Mouse (Mus musculus): ENCODE data around the gene D130043K22Rik.

The D130043K22Rik gene

DNA sequence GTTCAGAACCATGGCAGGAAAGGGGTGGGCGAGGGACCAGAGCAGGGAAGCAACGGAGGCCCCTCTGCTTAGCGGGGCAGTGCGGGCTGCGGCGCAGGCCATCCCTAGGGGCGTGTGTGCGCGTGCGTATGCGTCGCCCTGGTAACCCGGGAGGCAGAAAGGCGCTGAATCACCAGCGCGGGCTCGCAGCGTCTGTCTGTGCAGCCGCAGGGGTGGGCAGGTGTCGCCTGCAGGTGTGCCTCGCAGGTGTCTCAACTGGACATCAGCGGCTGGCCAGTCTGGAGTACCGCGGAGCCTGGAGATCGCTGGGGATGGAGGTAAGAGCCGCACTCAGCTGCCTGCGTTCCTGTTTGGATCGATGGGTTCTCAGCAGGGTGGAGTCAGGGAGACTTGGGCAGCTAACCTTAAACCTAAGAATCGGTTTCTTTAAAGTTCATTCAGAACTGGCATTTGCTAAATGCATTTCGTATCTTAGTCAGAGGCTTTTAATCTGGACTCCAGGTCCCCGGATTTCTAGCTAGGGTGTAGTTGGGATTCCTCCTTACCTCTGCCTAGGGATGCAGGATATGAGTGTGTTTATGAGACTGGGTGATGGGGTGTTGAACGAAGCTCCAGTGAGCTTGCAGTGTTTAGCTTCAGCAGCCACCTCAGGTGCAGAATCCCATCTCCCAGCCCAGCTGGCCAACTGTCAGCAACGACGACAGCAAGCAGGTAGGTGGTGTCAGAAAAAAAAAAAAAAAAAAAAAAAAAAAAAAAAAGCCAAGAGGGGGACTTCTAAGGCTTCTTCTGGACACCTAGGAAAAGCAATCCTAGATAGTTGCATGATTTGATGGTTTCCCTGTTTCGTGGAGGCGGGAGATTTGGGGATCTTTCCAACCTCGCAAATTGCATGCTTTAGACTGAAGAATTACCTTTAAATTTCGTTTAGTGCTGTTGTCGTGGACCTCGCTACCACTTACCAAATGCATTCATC lies at the start of gene D130043K22Rik:
TSS of gene D130043K22Rik (plus strand) at position 153 of the 973 bp plus-strand sequence.
- DNase-seq = peak; percentile 51

DNA sequence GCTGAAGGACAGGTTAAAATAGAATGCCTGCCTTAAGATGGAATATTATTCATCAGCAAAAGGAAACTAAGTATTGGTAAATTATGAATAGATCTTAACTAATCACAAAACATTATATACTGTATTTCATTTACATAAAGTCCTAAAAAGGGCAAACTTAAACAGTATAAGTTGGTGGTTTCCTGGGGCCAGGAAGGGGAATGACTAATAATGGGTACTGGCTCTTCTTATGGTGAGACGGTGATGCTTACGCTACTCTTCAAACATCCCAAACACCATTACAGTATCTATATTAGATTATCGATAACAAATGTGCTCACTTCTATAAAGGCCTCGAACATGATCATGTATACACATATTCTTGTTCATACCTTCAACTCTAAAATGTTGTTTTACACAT lies 46.2 kb upstream of the D130043K22Rik start:
- no peak for DNase-seq

DNA sequence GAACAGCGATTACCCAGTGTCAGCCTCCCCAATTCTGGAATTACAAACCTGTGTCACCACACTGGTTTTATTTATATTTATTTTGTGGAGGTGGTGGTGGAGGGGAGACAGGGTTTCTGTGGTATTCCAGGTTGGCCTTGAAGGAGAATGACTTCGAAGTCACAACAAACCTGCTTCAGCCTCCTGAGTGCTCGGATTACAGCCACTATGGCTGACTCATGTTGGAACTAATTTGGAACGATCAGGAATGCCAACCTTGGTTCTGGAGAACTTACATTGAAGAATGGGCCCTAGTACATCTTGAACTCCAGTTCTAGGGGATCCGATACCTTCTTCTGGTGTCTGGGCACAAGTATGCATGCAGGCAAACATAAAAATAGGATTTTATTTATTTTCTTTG lies 45.6 kb upstream of the D130043K22Rik start:
- no peak for DNase-seq

DNA sequence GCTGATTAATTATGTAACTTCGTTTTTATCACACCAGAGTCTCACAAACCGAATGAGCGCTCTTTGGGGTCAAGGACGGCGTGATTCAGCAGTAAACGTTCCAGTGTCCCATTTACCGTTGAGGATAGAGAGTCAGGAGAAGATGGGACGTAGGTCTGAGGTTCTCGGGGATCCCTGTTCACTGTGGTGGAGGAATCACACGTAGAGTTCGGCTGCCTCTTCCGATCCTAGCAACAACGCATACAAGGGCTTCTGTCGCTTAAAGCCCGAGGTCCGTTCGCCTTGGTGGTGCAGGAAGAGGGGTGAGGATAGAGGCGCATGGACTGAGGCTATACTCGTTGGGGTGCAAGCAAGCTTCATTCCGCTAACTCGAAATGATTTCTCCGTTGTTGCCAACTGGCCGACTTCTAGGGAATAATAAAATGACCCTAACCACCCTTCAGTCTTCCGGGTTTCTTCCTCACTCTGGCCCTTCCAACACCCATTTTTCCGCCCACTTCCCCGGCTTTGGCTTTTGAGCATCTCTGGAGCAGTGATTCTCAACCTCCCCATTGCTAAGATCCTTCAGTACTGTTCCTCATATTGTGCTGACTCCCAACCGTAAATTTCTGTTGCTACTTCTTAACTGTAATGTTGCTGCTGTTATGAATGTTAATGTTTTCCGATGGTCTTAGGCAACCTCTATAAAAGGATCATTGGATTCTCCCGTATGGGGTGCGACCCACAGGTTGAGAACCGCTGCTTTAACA lies 44.8 kb upstream of the D130043K22Rik start:
- peak; percentile 43 for DNase-seq

DNA sequence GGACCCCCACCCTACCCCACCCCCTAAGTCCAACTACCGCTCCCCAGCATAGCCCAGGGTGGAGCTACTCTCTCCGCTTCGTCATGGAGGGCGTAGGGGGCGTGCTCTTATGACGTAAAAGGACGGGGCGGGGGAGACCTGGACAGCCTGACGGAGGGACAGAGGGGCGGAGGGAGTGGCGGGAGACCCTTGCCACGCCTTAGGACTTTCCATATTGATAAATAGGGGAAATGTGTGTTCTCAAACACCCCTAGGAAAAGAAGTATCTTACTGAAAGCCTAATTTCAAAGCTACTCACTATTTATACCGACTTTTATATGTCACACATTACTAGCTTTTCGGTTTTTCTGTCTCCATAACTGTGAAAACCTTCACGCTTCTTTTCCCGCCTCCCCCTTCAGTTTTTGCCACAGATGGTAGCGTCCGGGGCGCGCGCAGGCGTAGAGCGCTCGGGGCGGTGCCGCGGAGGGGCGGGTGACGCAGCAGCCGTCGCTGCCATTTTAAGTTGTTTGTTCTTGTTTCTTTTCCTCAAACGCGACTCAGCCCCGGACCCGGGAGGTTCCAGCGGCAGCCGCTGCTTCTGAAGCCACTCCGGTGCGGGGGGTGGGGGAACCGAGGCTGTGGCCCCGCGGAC lies 44.1 kb upstream of the D130043K22Rik start:
- DNase-seq = peak; percentile 98

DNA sequence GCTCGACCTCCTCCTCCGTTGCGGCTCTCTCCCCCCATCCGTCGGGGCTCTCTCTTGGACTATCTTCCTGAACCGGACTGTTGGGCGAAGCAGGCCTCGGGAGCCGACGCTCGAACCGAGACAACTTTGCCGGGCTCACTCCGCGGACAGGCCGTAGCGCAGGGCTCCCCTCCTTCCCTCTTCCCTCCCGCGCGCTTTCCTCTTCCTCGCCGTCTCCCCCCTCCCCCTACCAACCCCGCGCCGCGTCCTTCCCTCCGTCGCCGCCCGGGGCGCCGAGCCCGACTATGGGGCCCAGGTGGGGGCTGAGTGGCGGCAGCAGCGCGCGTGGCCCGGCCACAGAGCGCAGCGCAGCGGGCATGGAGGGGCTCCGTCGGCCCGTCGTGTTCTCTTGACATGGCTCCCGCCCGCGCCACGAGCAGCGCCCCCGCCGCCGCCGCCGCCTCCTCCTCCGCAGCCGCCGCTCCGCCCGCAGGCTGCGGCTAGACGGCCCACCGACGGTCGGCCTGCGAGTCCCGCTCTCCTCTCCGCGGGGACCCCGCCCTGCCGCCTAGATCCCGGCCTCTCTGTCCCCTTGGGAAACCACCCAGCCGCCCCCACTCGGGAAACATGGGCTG lies 43.5 kb upstream of the D130043K22Rik start, which contains the start of gene BC005537:
TSS of gene BC005537 (plus strand) at position 350 of the 614 bp plus-strand sequence.
- no peak for DNase-seq

DNA sequence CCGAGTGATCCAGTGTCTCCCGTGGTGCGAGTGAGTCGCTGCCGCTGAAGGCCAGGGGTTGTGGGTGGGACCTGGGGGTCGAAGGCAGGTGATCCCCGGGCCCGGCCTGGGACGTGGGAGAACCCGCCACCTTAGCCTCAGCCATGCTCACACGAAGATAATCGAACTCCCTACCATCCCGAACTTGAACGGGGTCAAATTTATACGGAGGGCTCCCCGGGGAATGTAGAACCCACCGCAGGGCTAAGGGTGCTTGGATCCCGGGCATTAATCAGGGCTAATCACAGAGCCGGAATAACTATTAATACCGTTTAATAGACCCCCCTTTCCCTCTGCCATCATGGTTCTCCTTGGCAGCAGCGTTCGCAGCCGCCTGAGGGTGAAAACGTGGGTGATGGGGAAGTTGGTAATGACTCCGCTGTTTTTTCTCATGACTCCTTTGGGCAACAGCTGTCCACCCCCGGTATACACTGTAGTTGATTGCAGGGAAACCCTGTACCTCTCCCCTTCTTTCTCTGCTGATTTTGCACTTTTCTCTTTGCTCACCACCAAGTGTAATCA lies 42.7 kb upstream of the D130043K22Rik start:
- peak; percentile 38 for DNase-seq

DNA sequence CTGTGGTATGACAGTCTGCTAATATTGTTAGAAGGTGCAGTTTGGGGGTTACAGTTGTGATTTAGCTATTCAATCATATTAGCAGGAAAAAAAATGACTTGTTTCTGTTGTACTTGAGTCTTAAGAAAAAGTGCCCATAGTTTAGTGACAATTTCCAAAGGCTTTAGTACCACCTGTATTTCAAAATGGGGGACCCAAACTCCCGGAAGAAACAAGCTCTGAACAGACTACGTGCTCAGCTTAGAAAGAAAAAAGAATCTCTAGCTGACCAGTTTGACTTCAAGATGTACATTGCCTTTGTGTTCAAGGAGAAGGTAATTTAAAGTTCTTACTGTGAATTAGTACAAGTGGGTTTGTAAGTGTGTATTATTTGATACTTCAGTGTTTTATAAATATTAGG lies 41.7 kb upstream of the D130043K22Rik start:
- no peak for DNase-seq

DNA sequence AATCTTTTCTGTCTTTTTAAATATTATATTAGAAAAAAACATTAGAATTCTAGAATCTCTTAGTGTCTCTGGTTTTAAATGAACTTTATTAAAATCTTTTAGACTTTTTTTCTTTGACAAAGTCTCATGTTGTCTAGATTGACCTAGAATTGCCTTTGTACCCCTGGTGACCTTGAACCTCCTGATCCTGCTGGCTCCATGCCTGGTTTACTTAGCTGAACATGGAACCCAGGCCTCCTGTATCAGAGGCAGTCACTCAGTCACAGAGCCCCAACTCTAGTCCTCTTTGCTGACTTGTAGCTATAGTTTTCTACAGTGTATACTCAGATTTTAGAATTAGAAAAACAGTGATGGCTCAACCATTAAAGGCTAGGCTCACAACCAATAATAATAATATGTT lies 38.9 kb upstream of the D130043K22Rik start:
- no peak for DNase-seq

DNA sequence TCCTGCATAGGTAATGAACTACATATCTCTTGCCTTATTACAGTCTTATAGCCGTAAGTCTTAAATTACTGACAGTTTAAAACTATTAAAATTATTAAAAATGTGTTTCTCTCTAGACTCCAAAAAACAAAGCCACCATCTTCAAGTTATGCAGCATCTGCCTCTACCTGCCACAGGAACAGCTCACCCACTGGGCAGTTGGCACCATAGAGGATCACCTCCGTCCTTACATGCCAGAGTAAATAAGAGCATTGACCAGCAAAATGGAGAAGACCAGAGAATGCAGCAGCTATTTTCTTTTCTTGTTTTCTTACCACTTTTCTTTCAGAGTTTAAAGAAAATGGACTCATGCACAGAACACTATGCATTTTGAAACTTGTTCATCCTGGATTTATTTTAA lies 32.4 kb upstream of the D130043K22Rik start:
- no peak for DNase-seq

DNA sequence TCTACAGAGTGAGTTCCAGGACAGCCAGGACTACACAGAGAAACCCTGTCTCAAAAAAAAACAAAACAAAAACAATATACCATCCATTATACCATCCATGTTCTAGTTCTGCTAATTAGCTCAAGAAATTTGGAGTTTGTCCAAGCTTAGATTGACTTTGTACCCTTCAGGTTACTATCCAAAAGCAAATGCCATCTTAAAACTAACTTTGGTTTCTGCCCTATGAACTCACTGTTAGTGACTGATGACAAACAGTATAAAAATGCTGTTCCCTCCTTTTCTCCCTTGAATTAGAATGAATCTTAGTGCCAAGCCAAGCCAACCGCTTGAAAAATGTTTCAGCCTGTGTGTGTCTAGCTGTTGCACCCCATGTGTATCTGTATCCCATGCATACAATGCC lies 30.3 kb upstream of the D130043K22Rik start:
- DNase-seq = no peak

DNA sequence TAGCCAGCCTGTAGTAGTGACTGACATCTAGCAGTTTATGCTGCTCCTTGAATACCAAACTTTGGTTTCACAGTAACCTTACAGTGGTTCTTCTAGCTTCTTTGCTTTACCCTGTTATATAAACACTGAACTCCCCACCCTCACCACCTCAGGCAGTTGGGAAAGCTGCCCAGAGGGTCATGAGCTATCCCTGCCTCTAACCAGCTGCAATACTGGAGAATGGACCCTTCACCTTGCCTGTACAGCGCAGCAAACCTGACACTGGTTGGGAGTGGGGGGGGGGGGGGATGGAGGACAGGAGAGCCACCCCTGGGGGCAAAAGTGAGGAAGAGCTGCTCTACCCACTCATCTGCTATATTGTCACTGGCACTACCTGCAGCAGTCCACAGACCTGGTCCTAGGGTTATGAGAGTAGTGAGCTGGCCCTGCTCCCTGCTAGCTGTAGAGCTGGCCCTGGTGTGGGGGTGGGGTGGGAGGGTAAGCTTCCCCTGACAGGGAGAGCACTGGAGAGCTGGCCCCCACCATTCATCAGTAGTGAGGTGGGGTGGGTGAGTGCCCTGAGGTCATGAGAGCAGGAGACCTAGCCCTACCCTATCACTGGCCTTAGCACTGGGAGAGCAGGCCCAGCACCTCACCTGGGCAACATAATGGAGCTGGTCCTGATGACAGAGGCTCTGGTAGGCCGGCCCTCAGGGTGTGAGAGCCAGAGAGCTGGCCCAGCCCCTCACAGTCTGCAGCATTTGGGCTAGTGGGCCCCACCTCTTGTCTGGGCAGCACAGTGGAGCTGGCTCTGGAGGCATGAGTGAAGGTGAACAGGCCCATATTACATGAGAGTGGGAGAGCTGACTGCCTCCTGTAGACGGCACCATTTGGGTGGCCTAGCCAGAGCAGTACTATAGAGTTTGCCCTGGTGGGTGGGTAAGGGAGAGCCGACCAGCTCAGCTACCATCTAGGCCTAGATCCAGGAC lies 28.5 kb upstream of the D130043K22Rik start:
- no peak for DNase-seq

DNA sequence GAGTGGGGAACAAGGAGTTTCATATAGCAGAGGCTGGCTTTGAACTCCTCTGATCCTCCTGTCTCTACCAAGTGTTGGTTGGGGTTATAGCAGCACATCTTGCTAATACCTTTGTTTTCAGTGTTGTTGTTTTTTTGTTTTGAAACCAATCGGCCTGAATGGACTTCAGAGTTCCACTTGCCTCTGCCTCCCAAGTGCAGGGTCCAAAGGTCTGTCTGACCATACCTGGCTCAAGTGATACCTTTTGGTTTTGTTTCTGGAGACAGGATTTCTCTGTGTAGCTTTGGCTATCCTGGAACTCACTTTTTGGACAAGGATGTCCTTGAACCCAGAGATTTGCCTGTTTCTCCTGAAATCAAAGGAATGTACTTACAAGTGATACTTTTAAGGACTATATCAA lies 25.0 kb upstream of the D130043K22Rik start:
- no peak for DNase-seq

DNA sequence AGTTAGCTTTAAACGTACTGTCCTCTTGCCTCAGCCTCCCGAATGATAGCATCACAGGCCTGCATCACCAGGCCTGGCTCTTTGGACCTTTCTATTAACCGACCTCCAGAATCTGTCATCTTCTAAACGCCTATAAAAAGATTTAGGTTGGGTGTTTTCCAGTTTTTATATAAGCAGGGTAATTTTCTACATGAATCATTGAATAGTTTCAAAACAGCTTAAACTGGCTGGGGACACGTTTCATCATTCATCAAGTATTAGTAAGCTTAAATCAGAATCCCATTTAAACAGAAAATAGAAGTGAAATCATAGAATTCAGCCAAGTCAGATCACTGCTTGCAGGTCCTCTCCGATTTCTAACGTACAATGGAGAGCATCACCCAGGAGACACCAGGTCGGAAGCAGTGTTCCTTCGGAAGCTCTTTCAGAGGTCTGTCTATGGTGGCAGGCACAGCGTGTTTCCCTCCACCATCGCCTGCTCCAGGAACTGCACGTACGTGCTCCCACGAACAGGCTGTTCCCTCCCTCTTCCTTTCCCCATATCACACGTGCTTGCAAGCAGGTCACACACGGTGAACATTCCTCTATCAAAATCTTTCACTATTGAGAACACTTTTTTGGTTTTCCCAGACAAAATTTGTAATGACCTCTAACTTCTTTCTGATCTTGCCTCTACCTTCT lies 22.1 kb upstream of the D130043K22Rik start:
- peak; percentile 80 for DNase-seq

DNA sequence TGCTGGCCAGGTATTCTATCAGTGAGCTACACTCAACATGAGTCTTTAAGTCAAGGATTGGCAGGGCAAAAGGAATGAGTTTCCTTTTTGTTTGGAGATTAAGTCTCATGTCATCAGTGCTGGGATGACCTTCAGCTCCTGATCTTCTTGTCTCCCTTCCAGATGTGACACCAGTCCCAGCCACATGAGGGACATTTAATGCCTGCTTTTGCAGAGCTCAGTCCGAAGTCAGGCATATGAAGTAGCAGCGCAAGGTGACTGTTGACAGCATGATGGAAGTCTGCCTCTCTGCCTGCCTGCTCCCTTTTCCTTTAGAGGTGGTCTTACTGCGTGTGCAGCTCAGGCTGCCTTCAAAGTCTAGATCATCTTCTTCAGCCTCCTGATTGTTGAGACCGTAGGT lies 20.3 kb upstream of the D130043K22Rik start:
- DNase-seq = no peak

DNA sequence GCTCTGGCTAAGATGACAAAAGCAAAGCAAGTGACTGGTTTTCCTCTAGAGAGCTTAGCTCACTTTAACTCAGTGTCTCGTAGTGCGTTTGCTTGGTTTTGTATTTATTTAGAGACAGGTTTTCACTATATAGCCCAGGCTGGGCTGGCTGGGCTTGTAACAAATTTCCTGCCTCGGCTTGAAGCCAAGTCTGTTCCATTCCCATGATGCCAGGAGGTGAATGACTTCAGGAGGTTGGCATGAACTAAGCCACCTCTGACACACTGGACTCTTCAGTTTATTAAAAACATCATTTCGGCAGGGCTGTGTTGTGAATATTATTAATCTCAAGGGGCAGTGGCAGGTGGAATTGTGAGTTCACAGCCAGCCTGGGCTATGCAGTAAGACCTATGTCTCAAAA lies 19.3 kb upstream of the D130043K22Rik start:
- no peak for DNase-seq

DNA sequence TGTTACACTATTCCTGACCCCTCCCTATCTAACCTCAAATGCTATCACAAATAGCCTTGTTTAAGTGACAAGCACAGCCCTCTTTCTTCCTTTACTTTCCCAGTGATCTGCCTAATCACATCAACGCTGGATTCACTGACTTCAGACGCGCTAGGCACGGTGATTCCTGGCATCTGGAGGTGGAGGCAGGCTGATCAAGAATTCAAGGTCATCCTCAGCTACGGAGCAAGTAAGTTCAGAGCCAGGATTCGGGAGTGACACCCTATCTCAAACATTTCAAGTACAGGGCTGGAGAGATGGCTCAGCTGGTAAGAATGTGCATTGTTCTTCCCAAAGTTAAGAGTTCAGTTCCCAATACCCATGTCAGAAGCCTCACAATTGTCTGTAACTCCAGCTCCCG lies 18.8 kb upstream of the D130043K22Rik start:
- DNase-seq = no peak

DNA sequence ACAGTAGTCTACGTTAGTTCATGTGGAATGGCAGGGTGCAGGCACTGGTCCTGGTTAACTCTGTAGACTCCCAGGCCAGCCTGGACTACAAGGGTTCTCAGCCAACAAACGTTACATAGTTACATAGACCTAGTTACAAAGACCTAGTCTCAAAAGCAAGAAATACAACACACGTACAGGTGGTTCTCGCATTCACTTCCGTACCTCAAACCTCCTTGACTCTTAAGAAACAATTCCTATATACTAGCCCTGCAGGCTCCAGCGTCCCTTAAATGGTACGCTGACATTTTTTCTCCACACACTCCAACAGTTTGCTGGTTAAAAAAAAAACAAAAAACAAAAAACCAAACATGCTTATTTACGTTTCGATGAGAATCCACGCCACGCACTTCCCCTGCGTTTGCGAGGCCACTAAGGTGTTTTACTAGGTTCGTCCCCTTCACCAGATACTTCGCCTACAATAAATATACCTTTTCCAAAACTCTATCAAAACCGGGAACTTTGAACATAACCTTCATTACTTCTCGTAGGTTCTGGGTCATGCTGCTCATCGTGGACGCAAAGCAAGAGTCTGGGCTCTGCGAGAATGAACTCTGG lies 14.1 kb upstream of the D130043K22Rik start:
- no peak for DNase-seq

DNA sequence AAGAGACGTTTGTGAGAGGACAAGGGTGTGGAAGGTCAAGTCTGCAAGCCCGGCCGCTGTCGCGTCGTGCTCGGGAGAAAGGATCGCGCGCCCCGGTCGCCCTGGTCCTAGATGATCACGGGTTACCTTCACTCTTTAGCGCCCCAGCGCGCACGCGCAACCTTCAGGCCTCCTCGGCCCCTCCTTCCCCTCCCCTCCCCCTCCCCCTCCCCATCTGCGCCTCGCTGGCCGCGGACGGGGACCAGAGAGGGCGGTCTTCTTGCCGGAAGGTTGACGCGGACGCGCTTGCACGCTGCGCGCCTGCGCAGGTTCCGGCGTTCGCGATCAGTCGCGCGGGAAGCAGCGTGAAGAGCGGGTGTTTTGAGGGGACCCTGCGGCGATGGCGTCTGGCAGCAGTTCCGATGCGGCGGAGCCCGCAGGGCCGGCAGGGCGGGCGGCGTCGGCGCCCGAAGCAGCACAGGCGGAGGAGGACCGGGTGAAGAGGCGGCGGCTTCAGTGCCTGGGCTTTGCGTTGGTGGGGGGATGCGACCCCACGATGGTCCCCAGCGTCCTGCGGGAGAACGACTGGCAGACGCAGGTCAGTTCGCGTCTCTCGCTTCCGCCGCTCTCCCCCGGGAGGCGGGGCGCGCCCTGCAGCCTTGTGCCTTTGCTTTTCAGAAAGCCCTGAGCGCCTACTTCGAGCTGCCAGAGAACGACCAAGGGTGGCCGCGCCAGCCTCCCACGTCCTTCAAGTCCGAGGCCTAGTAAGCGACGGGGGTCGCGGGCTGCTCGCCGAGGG lies 13.4 kb upstream of the D130043K22Rik start, which contains the start of the genes Acot13 and Tdp2:
TSS of gene Acot13 (minus strand) at position 188 of the 778 bp plus-strand sequence.
TSS of gene Tdp2 (plus strand) at position 327 of the 778 bp plus-strand sequence.
- peak; percentile 94 for DNase-seq

Data from layer of hippocampus, adult 9-11 months (tissue).